Mouse (Mus musculus): ENCODE results near the gene Bbs7. TPM values are rescaled to one million over a fixed set of nuclear protein-coding genes. Genes with fewer than 3 reads are reported as not detected.
"Not testable (repeated sequence)": the region's sequence is repeated elsewhere in the genome, so short reads cannot be mapped to it uniquely, and the experiment has no call there.

The Bbs7 gene
- 10 to 100 TPM; 15.3 to 18.3 TPM for total RNA-seq (2021)

- peak; percentile 98 for DNase-seq
- intact Hi-C loops (cut with DNase I) = no loop called here
Observed at GRCm38 (mm10) chr3:36613202-36613907, at the start of gene Bbs7. TSS of gene Bbs7 (minus strand) at chr3:36613477.

DNA sequence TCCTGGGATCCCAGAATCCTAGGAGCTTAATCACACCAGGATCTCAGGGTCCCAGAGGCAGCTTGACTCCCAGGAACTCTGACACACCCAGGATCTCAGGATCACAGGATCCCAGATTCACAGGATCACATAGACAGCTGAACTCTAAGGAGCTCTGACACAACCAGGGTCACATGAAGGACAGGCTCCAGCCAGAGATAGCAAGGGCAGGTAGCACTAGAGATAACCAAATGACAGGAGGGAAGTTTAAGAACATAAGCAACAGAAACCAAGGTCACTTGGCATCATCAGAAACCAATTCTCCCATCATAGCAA, 31.9 kb upstream of the Bbs7 start:
- intact Hi-C loops (cut with DNase I); DNase-seq: not testable (repeated sequence)

GRCm38 (mm10) chr3:36644554-36645244, 31.4 kb upstream of the Bbs7 start:
- DNase-seq = no peak
- intact Hi-C loops (cut with DNase I) = no loop called here

- intact Hi-C loops (cut with DNase I) = no loop called here
- DNase-seq = no peak
Observed at GRCm38 (mm10) chr3:36643354-36643753, 30.1 kb upstream of the Bbs7 start.

GRCm38 (mm10) chr3:36642736-36643135, 29.5 kb upstream of the Bbs7 start:
- intact Hi-C loops (cut with DNase I) = no loop called here
- no peak for DNase-seq

DNA sequence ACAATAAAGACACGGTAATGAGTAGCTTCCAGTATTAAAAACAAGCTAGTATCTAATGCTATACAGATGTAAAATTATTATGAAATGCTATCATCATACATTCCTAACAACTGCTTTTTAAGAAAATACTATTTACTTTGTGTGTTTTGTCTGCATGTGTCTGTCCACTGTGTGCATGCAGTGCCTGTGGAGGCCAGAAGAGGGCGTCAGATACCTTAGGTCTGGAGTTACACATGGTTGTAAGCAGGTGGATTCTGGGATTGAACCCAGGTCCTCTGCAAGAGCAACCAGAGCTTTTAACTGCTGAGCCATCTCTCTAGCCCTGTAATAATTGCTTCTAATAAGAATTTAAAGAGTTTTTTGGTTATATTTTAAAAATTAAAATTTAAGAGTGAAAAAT, 27.5 kb upstream of the Bbs7 start:
- DNase-seq = no peak
- intact Hi-C loops (cut with DNase I) = no loop called here

GRCm38 (mm10) chr3:36635449-36635848, 22.2 kb upstream of the Bbs7 start:
- intact Hi-C loops (cut with DNase I) = loop anchor here (5.0 kb wide), 1 partner anchor 567 kb away; no protein-coding TSS in a partner anchor
- peak; percentile 57 for DNase-seq

DNA sequence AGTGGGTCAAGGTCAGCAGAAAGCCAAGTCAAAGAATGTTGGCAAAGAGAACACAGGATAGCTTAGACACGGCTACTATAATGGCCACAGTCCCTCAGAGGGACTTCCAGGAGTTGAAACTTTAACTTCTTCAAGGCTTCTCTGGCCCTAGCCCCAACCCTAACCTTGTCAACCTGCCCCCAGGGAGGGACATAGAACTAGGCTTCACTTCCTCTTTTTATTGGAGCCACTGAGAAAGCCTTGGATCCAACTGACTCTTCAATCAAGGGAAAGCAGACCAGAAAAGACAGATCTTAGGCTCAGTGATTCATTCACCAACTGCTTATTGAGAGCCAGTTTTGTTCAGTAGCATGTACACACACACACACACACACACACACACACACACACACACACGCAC, 13.5 kb upstream of the Bbs7 start:
- DNase-seq = no peak
- intact Hi-C loops (cut with DNase I) = no loop called here

GRCm38 (mm10) chr3:36618181-36618580, 4.9 kb upstream of the Bbs7 start:
- intact Hi-C loops (cut with DNase I) = no loop called here
- DNase-seq = no peak

DNA sequence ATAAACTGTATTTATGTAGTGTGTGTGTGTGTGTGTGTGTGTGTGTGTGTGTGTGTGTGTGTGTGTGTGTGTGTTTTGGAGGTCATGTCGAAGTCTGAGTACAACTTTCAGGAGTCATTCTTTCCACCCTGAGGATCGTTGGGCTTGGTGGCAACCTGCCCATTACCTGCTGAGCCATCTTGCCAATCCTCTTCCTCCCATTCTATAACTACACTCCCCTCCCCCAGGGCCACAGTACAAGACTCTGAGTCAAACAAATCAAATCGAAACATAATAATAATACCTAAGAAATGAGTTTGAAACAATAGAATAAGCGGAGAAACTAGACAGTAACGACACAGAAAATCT, 605 bp upstream of the Bbs7 start:
- intact Hi-C loops (cut with DNase I) = no loop called here
- peak; percentile 35 for DNase-seq

DNA sequence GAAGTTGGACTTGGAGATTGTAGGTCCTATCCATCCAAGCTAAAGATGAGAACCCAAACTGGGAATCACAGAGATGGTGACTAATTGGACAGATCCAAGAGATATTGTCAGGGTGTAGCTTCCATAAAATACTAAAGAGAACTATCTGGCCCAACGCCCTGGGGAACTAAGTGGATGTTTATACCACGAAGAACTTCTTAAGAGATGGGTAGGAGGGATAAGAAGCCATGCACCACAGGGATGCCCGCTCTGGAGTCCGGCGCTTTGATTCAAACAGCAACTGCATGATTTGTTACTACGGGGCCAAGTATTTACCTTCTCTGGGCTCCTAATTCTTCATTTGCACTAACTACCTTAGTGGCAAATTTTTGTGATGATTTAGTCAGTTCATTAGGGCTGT, 590 bp downstream of the Bbs7 start:
- intact Hi-C loops (cut with DNase I) = no loop called here
- no peak for DNase-seq

DNA sequence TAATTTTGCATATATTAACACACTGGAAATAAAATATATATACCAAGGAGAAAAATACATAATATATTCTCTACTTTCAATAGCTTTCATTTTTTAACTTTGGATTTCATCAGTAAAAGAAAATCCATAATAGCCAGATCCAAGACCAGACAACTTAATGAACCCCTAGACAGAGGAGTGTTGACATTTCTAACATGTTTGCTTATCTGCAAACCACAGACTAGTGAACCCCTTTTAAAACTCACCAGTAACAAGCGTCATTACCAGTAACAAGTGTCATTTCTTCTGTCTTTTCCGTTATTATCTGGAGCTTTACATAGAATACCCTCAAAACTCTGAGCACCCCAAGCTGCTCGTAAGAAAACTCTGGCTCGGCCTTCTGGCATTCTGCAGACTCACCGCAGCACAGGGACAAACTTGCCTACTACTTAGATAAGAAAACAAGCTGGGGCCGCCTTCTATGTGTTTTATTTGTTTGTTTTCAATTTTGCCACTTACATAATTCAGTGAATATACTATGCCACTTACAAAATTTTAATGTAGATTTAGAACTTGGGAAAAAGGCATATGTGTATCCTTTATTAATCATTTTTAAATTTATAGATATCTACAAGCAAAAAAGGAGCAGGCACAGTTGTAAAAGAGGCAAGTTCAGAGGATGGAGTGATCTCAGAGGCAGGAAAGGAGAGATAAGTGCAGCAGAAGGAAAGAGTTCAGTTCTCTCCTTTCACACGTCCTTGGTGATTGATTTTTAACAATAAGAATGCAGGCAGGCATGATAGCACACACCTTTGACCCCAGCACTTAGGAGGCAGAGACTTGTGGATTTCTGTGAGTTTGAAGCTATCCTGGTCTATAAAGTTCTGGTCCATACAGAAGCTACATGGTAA, 7.1 kb downstream of the Bbs7 start:
- no peak for DNase-seq
- intact Hi-C loops (cut with DNase I) = no loop called here

GRCm38 (mm10) chr3:36599773-36600172, 13.5 kb downstream of the Bbs7 start:
- intact Hi-C loops (cut with DNase I) = not testable (repeated sequence)

DNA sequence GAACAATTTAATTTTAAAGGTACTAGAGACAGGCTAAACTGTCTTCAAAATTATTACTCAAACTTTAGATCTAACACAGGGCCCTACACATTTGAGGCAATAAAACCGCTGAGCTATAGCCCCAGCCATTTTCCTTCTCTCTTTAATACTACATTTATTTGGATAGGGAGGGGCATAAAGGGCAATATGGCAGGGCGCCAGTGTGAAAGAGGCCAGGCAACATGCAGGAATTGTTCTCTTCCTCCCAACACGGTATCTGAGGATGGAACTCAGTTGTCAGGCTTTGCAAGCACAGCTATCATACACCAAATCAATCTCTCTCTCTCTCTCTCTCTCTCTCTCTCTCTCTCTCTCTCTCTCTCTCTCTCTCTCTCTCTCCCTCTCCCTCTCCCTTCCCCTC, 14.5 kb downstream of the Bbs7 start:
- intact Hi-C loops (cut with DNase I) = no loop called here
- no peak for DNase-seq

More at GRCm38 (mm10) chr3:36599773-36600172, 13.5 kb downstream of the Bbs7 start:
- DNase-seq = not testable (repeated sequence)

GRCm38 (mm10) chr3:36571827-36572378, 41.4 kb downstream of the Bbs7 start, which contains the start of gene Ccna2:
TSS of gene Ccna2 (minus strand) at chr3:36572150.
- peak; percentile 99 for DNase-seq
- intact Hi-C loops (cut with DNase I) = no loop called here

- DNase-seq = no peak
- intact Hi-C loops (cut with DNase I) = no loop called here
Observed at GRCm38 (mm10) chr3:36571361-36571826, 41.9 kb downstream of the Bbs7 start.

GRCm38 (mm10) chr3:36569836-36570235, 43.4 kb downstream of the Bbs7 start:
- DNase-seq = no peak
- intact Hi-C loops (cut with DNase I) = no loop called here

GRCm38 (mm10) chr3:36563666-36564065, 49.6 kb downstream of the Bbs7 start:
- intact Hi-C loops (cut with DNase I) = no loop called here

GRCm38 (mm10) chr3:36559606-36560005, 53.7 kb downstream of the Bbs7 start:
- intact Hi-C loops (cut with DNase I) = no loop called here

More at GRCm38 (mm10) chr3:36563666-36564065, 49.6 kb downstream of the Bbs7 start:
- no peak for DNase-seq

GRCm38 (mm10) chr3:36557601-36558000, 55.7 kb downstream of the Bbs7 start:
- intact Hi-C loops (cut with DNase I) = no loop called here
- no peak for DNase-seq

More at GRCm38 (mm10) chr3:36559606-36560005, 53.7 kb downstream of the Bbs7 start:
- DNase-seq = no peak
